Mouse (Mus musculus): ENCODE data around the gene Nedd4. TPM values are rescaled to one million over a fixed set of nuclear protein-coding genes. Genes with fewer than 3 reads are reported as not detected.

The Nedd4 gene
- polyA plus RNA-seq, 1 experiment = 18.7 TPM

DNA sequence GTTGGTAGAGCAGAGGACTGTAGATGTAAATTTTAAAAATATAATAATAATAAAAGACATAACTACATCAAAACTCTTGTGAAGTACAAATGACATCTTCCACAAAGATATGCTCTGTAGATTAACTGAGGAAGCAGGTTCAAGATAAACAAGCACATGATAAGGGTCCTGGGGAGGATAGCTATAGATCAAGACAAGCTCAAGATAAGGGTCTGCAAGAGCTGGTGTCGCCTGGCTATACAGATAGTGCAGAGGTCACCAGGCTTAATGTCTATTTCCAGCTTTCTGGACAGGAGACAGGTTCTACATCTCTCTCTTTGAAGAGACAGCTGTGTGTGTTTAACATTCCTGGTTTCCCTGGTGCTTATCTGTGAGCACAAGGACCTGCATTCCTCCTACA, 29.9 kb upstream of the Nedd4 start:
- WGBS = 43% methylated on average over 1 of the region's 1 CpGs
- Histone ChIP-seq H3K4me1 (ENCODE audit: control insufficient read depth, insufficient read depth, insufficient read length, low read length) (no peaks in the 10 kb centered on the region), H3K27ac (ENCODE audit: insufficient read depth, low read depth, low read length) (no peak overlapping the region), H3K36me3 (ENCODE audit: control insufficient read depth, insufficient read depth, low read length) (no peaks in the 10 kb centered on the region), H3K27me3 (ENCODE audit: control insufficient read depth, insufficient read depth, low read length) (no peaks in the 10 kb centered on the region), H3K4me3 (ENCODE audit: low read depth, low read length) (no peak overlapping the region)
- TF ChIP-seq POLR2A (IDR thresholded peaks at IDR 0.05; ENCODE audit: low read depth, low read length) = no peak

DNA sequence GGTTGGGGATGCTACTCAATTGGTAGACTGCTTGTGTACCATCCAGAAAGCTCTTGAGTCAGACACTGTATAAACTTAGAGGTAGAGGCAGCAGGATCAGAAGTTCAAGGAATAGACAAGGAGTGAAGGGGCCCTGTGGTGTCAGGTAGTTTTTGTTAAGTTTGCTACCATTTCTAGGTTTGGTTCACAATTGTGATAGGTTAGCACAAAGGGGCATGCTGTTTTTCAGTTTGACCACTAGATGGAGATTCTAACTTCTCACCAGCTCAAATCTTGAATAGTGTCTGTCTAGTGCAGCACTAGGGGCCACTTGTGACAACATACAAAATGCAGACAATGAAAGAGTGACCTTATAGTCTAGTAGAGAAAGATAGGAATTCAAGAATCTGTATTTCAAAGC, 27.0 kb upstream of the Nedd4 start:
- TF ChIP-seq POLR2A (IDR thresholded peaks at IDR 0.05; ENCODE audit: low read depth, low read length) = no peak
- TF ChIP-seq CTCF (IDR thresholded peaks at IDR 0.05; ENCODE audit: extremely low read depth, insufficient read length, insufficient replicate concordance, low read depth, low read length) = no peak
- H3K27ac ChIP-seq (ENCODE audit: insufficient read depth, low read depth, low read length) = no peak overlapping the region
- no peak overlapping the region for H3K4me3 ChIP-seq (ENCODE audit: low read depth, low read length)
- H3K4me1 ChIP-seq (ENCODE audit: control insufficient read depth, insufficient read depth, insufficient read length, low read length) = no peaks in the 10 kb centered on the region
- no peaks in the 10 kb centered on the region for H3K27me3 ChIP-seq (ENCODE audit: control insufficient read depth, insufficient read depth, low read length)
- no peaks in the 10 kb centered on the region for H3K36me3 ChIP-seq (ENCODE audit: control insufficient read depth, insufficient read depth, low read length)

DNA sequence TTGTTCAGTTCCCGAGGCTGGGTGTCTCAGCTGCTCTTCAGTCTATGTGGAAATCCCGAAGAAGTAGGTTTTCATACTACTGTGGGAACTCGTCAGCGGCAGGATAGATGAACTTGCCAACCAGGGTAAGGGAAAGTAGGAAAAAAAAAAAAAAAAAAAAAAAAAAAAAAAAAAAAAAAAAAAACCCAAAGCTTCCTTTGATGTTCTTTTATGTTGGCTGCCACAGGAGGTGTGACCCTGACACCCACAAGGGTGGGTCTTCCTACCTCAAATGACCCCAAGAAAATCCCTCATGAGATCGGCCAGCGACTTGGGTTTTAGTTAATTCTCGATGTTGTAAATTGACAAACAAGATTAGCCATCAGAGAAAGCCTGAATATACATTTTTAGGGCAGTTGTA, 25.6 kb upstream of the Nedd4 start:
- Histone ChIP-seq H3K36me3 (ENCODE audit: control insufficient read depth, insufficient read depth, low read length) (no peaks in the 10 kb centered on the region), H3K4me3 (ENCODE audit: low read depth, low read length) (no peak overlapping the region), H3K27ac (ENCODE audit: insufficient read depth, low read depth, low read length) (no peak overlapping the region), H3K27me3 (ENCODE audit: control insufficient read depth, insufficient read depth, low read length) (no peaks in the 10 kb centered on the region), H3K4me1 (ENCODE audit: control insufficient read depth, insufficient read depth, insufficient read length, low read length) (peaks cover 3% of the 10 kb centered on the region; the same call in 1 of the 2 replicates)
- no peak for TF ChIP-seq POLR2A (IDR thresholded peaks at IDR 0.05; ENCODE audit: low read depth, low read length)
- no peak for TF ChIP-seq CTCF (IDR thresholded peaks at IDR 0.05; ENCODE audit: extremely low read depth, insufficient read length, insufficient replicate concordance, low read depth, low read length)
- 84% methylated on average over 7 of the region's 7 CpGs for WGBS

DNA sequence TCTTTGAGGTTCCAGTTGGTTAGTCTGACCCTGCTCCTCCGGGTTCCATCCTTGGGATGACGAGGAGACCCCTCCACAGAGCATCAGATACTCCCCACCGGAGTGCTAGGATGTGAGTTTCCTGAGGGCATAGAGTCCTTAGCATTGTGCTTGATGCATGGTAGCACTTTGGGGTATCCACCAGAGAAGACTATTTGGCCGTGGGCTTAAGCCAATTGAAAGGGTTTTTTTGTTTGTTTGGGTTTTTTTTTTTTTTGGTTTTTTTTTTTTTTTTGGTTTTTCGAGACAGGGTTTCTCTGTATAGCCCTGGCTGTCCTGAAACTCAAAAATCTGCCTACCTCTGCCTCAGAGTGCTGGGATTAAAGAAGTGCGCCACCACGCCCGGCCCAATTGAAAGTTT, 24.9 kb upstream of the Nedd4 start:
- 91% methylated on average over 8 of the region's 8 CpGs for WGBS
- no peak for TF ChIP-seq POLR2A (IDR thresholded peaks at IDR 0.05; ENCODE audit: low read depth, low read length)
- no peak for TF ChIP-seq CTCF (IDR thresholded peaks at IDR 0.05; ENCODE audit: extremely low read depth, insufficient read length, insufficient replicate concordance, low read depth, low read length)

DNA sequence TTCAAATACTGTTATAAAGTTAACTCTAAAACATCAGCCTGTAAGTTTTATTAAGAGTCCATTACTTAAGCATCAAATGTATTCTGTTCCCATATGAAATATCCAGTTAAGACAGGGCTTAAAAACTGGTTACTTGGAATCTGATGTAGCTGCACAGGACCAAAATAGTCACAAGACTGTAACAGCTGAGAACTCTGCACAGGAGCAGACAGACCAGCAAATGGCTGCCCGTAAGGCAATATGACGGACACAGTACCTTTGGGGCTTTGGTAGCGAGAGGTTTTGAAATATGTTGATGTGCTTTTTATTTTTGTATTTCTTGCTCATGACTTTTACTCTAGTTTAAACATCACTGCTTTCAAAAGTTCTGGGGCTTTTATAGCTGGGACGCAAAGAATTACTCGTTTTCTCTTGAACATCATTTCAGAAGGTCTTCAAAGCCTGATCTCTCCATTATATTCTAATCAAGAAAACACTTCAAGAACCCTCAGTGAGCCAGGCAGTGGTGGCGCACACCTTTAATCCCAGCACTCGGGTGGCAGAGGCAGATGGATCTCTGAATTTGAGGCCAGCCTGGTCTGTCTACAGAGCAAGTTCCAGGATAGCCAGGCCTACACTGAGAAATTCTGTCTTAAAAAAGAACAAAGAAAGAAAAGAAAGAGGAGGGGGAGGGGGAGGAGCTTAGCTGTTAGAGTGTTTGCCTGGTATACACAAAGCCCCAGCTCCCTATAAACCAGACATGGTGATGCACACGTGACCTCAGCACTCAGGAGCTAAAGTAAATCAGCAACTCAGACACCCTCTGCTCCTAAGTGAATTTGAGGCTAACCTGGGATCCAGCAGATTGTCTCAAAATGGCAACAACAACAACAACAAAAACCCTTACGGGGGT, 22.9 kb upstream of the Nedd4 start:
- TF ChIP-seq POLR2A (IDR thresholded peaks at IDR 0.05; ENCODE audit: low read depth, low read length) = no peak
- TF ChIP-seq CTCF (IDR thresholded peaks at IDR 0.05; ENCODE audit: extremely low read depth, insufficient read length, insufficient replicate concordance, low read depth, low read length) = no peak
- Histone ChIP-seq H3K4me1 (ENCODE audit: control insufficient read depth, insufficient read depth, insufficient read length, low read length) (peaks cover 5% of the 10 kb centered on the region; the same call in 1 of the 2 replicates), H3K27ac (ENCODE audit: insufficient read depth, low read depth, low read length) (peak overlapping the region; percentile 58), H3K27me3 (ENCODE audit: control insufficient read depth, insufficient read depth, low read length) (no peaks in the 10 kb centered on the region), H3K36me3 (ENCODE audit: control insufficient read depth, insufficient read depth, low read length) (no peaks in the 10 kb centered on the region), H3K4me3 (ENCODE audit: low read depth, low read length) (peak overlapping the region; percentile 60)
- 62% methylated on average over 9 of the region's 9 CpGs for WGBS

More for the DNA sequence above, 24.9 kb upstream of the Nedd4 start:
- Histone ChIP-seq H3K36me3 (ENCODE audit: control insufficient read depth, insufficient read depth, low read length) (no peaks in the 10 kb centered on the region), H3K4me1 (ENCODE audit: control insufficient read depth, insufficient read depth, insufficient read length, low read length) (peaks cover 5% of the 10 kb centered on the region; the same call in 1 of the 2 replicates), H3K27ac (ENCODE audit: insufficient read depth, low read depth, low read length) (no peak overlapping the region), H3K27me3 (ENCODE audit: control insufficient read depth, insufficient read depth, low read length) (no peaks in the 10 kb centered on the region), H3K4me3 (ENCODE audit: low read depth, low read length) (no peak overlapping the region)

DNA sequence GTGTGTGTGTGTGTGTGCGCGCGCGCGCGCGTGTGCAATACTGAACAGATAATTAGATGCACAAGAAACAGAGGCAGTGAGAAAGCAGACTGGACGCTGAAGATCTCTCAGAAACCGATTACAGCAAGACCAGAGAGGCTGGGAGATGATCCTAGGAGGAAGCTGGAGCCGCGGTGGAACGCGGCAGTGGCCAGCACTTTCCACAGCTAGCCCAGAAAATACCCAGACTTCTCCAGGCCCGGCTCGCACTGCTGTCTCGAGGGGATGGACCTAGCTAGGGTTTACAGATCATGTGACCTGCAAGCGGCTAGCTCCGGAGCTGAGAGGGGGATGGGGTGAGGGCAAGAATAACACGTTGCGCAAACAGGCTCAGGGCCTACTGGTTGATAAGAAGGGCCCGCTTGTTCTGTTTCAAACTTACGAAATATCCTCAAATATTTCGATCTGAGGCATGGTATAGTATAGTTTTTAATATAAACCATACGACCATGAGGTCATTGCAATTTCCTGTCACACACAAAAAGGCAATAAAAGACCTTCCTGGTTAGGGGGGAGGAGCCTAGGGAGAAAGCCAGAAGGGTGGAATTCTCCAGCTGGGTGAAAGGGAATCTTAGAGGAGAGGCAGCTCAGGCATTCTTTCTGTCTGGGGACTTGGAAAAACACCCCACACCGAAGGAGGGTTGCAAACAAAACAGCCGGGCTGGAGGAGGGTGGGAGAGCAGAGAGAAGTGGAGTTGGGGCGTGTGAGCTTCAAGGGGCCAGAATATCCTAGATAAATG, 22.1 kb upstream of the Nedd4 start:
- 3% methylated on average over 27 of the region's 27 CpGs for WGBS
- Histone ChIP-seq H3K36me3 (ENCODE audit: control insufficient read depth, insufficient read depth, low read length) (no peaks in the 10 kb centered on the region), H3K4me3 (ENCODE audit: low read depth, low read length) (peak overlapping the region; percentile 60), H3K27me3 (ENCODE audit: control insufficient read depth, insufficient read depth, low read length) (no peaks in the 10 kb centered on the region), H3K4me1 (ENCODE audit: control insufficient read depth, insufficient read depth, insufficient read length, low read length) (peaks cover 5% of the 10 kb centered on the region; the same call in 1 of the 2 replicates), H3K27ac (ENCODE audit: insufficient read depth, low read depth, low read length) (peak overlapping the region; percentile 58)
- peak; percentile 70 for TF ChIP-seq POLR2A (IDR thresholded peaks at IDR 0.05; ENCODE audit: low read depth, low read length)
- TF ChIP-seq CTCF (IDR thresholded peaks at IDR 0.05; ENCODE audit: extremely low read depth, insufficient read length, insufficient replicate concordance, low read depth, low read length) = no peak

DNA sequence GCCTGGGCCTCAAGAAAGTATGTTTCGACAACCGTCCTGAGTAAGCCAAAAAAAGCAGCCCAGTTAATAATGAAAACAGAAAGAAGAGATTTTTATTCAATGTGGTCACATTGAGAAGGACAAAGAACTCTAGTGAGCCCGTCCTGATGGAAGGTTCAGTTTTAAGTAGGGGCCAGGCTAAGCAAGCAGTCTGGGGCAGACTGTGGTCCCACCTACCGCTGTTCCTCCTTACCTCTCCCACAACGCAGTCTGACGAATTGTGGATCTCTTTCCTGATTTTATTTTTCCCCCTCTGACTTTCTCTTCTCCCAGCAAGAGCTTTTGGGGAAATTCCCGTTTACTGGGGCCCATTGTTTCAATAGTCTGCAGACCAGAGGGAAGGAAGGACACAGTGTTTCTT, 21.5 kb upstream of the Nedd4 start:
- Histone ChIP-seq H3K4me3 (ENCODE audit: low read depth, low read length) (no peak overlapping the region), H3K36me3 (ENCODE audit: control insufficient read depth, insufficient read depth, low read length) (no peaks in the 10 kb centered on the region), H3K4me1 (ENCODE audit: control insufficient read depth, insufficient read depth, insufficient read length, low read length) (peaks cover 5% of the 10 kb centered on the region; the same call in 1 of the 2 replicates), H3K27ac (ENCODE audit: insufficient read depth, low read depth, low read length) (peak overlapping the region; percentile 58), H3K27me3 (ENCODE audit: control insufficient read depth, insufficient read depth, low read length) (no peaks in the 10 kb centered on the region)
- 52% methylated on average over 7 of the region's 7 CpGs for WGBS
- no peak for TF ChIP-seq CTCF (IDR thresholded peaks at IDR 0.05; ENCODE audit: extremely low read depth, insufficient read length, insufficient replicate concordance, low read depth, low read length)
- no peak for TF ChIP-seq POLR2A (IDR thresholded peaks at IDR 0.05; ENCODE audit: low read depth, low read length)
